Mouse (Mus musculus) monocyte, adult 5-6 weeks (primary cell): Measurements from ENCODE around the gene Chd9. TPM values are rescaled to one million over a fixed set of nuclear protein-coding genes. Genes with fewer than 3 reads are reported as not detected.
A peak's percentile ranks its signal among the peaks of the same experiment; 100 is the strongest.
"Not testable (repeated sequence)": the region's sequence is repeated elsewhere in the genome, so short reads cannot be mapped to it uniquely, and the experiment has no call there.

ENCODE experiments used
- ATAC-seq: fragments of 153-309, 156-312 bp; replicated peaks from 2 replicates; pipeline ENCODE4 v1.8.0; 2017; ENCODE audit warnings: mild to moderate bottlenecking; ENCODE audit not compliant: low TSS enrichment, insufficient number of reproducible peaks, severe bottlenecking, poor library complexity, low FRiP score
- total RNA-seq: library from RNA; stranded (forward); fragments of 200-1000, 200-491, 200-594 nt; gene quantifications from 3 replicates; pipeline ENCODE4 v1.2.3, GENCODE M21; 2017

Chd9 gene
- total RNA-seq, 1 experiment from 2014 or later: 73.0 TPM

GRCm38 (mm10) chr8:90867061-90867460 is 38.9 kb downstream of the Chd9 start:
- no peak for ATAC-seq

DNA sequence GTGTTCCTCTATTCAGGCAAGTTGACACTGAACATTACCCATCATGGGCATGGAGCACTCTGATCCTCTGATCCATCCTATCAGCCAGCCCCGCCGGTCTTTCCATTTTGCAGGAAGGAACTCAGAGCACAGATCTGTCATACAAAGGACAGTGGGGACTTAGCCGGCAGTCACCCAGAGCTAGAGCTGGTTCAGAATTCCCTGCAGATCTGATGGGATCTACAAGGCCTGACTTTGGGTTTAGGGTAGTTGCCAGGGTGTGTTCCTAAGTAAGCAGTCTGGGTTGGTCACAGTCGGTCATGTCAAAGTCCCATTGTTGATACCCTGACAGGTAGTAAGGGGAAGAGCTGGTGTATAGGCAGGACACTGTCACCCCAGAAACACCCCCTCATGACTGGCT is 39.8 kb downstream of the Chd9 start:
- ATAC-seq: no peak

DNA sequence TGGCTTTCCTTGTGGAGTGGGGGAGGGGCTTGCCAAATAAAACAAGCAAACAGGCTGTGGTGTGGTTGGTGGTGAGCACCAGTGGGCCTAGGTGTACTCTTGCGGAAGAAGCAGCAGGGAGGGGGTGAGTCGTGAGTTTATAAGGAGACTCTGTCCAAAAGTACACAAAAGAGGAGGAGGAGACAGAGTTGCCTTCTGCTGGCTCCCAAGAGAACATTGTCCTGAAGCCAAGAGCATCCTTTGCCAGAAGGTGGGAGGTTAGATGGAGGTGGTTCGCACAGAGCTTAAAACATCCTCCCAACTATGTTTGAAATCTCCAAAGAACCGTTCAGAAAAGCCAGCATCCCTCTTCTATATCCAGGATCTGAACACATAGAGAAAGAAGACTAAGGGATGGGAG is 40.2 kb downstream of the Chd9 start:
- no peak for ATAC-seq

- peak; percentile 29; the same call in 1 of the 2 replicates for ATAC-seq
These were observed 41.1 kb downstream of the Chd9 start for GRCm38 (mm10) chr8:90869071-90869919.

DNA sequence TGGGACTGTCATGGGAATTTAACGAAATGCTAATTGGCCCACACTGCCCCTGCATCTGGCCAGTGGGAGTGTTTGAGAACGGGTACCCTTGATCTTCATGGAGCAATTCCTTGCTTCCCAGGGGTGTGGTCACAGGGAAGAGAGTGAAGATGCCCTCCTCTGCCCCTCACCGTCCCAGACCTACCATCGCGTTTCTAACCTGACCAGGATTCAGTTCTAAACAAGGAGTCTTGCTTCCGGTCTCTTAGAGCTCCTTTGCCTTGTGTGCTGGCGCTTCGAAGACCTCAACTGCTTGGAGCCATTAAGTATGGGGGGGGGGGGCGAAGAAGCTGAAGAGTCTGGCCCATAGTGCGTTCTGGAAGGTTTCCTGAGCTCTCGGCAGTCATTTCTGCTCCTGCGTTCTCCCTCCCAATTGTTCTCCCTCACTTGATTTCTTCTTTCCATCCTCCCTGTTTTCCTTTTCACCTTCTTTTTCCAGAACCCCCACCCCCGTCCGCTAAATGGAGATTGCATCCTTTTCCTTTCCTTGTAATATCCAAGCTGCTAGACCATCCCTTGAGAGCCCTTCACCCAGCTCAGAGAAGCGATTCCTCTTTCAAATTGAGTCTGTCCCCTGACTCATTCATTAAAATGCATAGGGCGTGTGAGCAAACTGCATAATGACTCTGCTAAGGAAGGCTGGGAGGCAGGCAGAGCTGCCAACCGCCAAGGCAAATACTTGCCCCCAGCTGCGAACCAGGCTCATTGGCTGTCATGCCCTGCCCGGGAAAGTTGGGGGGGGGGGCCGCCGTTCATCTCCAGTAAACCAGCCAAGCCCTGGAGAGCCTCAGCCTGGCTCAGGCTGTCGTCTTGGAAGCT is 42.0 kb downstream of the Chd9 start:
- ATAC-seq: peak; percentile 50

DNA sequence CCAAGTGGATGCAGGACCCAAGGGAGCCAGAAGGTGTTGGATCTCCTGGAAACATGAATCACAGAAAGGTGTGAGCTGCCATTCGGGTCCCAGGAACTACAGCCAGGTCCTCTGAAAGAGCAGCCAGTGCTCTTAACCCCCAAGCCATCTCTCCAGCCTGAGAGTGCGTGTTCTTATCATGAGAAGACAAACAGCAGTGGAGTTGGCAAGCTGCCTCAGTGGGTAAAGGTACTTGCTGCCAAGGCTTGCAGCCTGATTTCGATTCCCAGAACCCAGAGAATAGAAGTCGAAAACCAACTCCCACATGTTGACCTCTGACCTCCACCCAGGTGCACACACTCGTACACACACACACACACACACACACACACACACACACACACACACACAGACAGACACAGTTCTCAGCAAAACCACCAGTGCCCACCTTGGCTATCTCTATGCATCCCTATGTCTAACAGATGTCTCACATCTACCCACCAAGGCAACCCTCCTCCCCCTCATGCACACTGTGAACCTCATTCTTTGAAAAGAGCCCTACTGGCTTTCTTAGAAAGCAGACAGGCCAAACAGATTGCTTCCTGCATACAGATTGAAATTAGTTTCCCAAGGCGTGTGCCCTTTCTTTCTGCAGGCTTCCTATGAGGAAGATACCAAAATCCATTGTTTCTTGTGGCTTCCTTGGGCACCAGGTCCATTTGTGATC is 43.4 kb downstream of the Chd9 start:
- ATAC-seq: no peak

- ATAC-seq: peak; percentile 40
These were observed 44.9 kb downstream of the Chd9 start for GRCm38 (mm10) chr8:90873051-90873450.

- peak; percentile 70 for ATAC-seq
These were observed 48.1 kb downstream of the Chd9 start for GRCm38 (mm10) chr8:90876213-90876721.

GRCm38 (mm10) chr8:90876722-90877429 is 48.7 kb downstream of the Chd9 start:
- peak; percentile 37 for ATAC-seq

- ATAC-seq: no peak
These were observed 49.4 kb downstream of the Chd9 start for GRCm38 (mm10) chr8:90877430-90877975.

DNA sequence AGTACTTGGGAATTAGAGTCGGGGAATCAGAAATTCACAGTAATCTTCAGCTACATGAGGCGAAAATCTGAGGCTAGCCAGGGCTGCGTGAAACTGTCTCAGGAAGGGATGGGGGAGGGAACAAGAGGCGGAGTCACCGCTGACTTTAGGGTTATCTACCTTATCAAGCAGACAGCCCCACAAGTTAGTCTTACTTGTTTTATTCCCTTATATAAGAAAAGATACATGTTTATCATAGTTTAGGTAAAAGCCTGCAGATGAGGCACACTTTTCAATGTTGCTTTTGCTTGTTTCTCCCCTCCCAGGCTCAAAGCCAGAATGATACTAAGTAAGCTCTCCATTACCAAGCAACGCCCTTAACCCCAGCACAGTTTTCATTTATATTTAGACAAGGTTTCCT is 50.4 kb downstream of the Chd9 start:
- ATAC-seq: no peak

DNA sequence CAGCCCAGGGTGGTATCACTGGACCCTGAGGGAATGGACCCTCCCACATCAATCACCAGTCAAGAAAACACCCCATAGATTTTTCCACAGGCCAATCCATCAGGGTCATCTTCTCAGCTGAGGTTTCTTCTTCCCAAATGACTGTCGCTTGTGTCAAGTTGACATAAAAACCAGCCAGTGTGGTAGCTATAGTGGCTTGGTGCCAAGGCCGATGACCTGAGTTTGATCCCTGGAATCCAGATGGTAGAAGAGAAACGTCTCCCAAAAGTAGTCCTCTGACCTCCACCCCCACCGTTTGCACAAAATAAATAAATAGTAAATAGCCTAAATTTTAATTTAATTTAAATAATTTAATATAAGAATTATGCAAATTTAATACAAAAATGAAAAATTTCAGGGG is 51.9 kb downstream of the Chd9 start:
- no peak for ATAC-seq

DNA sequence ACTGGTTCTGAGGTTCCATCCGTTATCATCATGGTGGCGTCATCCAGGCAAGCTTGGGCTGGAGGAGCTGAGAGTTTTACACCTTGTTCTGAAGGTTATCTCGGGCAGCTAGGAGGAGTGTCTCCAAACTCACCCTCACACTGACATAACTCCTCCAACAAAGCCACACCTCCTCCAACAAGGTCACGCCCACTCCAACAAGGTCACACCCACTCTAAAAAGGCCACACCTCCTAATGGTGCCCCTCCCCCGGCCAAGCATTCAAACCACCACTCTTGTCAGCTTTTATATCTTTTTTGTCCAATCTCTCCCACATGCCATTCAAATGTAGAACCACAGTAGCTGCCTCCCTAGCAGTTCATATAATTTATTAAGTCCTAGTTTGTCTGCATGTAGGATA is 53.0 kb downstream of the Chd9 start:
- ATAC-seq: no peak

GRCm38 (mm10) chr8:90882088-90882691 is 54.0 kb downstream of the Chd9 start:
- ATAC-seq: no peak

GRCm38 (mm10) chr8:90885671-90886368 is 57.7 kb downstream of the Chd9 start:
- ATAC-seq: no peak

- not testable (repeated sequence) for ATAC-seq
These were observed 58.2 kb downstream of the Chd9 start for GRCm38 (mm10) chr8:90886369-90886712.

DNA sequence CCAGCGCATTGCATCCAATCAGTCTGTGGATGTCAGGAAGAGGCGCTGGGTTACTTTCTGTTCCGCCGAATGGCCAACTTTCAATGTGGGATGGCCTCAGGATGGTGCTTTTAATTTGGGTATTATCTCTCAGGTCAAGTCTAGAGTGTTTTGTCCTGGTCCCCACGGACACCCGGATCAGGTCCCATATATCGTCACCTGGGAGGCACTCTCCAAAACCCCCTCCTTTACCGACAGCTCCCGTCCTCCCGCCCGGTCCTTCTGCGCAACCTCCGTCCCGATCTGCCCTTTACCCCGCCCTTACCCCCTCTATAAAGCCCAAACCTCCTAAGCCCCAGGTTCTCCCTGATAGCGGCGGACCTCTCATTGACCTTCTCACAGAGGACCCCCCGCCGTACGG is 59.2 kb downstream of the Chd9 start:
- ATAC-seq: not testable (repeated sequence)
